Mouse (Mus musculus) stomach, postnatal 0 days (tissue): ENCODE results near the gene Kazn.

Experiments used
- CTCF ChIP-seq: IDR thresholded peaks from 2 replicates; pipeline ENCODE4 v1.5.1; 2016; ENCODE audit warnings: antibody characterized with exemption, low read depth, mild to moderate bottlenecking, moderate library complexity
- EP300 ChIP-seq: optimal IDR thresholded peaks from 2 replicates; pipeline ENCODE3; 2016; ENCODE audit warnings: antibody characterized with exemption

GRCm38 (mm10) chr4:142055600-142055999, 183.6 kb downstream of the Kazn start:
- no peak for TF ChIP-seq CTCF
- no peak for TF ChIP-seq EP300
